Mouse (Mus musculus) bone marrow macrophage, adult 2 months (primary cell): Measurements from ENCODE around the gene Slc6a20a. TPM values are rescaled to one million over a fixed set of nuclear protein-coding genes. Genes with fewer than 3 reads are reported as not detected.

Source experiments
- H3K27ac ChIP-seq: 2 replicates; pipeline ENCODE4 v1.5.1; 2012; ENCODE audit warnings: low read depth, low read length; ENCODE audit not compliant: insufficient read depth
- H3K4me1 ChIP-seq: 2 replicates; pipeline ENCODE4 v1.6.1; 2012; ENCODE audit warnings: low read length; ENCODE audit not compliant: control insufficient read depth, insufficient read depth
- H3K4me3 ChIP-seq: 2 replicates; pipeline ENCODE4 v1.5.1; 2012; ENCODE audit warnings: mild to moderate bottlenecking, low read length, moderate library complexity; ENCODE audit not compliant: insufficient read depth
- CTCF ChIP-seq: IDR thresholded peaks from 2 replicates; pipeline ENCODE4 v1.5.1; 2012; ENCODE audit warnings: low read depth, mild to moderate bottlenecking, low read length, moderate library complexity
- POLR2A ChIP-seq: IDR thresholded peaks from 2 replicates; pipeline ENCODE4 v1.6.1; 2012; ENCODE audit warnings: mild to moderate bottlenecking, low read depth, low read length, borderline replicate concordance
- polyA plus RNA-seq: library from polyadenylated mRNA; stranded (reverse); fragments of >200 nt; gene quantifications from 2 replicates; pipeline ENCODE4 v1.2.4, GENCODE M21; 2012; ENCODE audit not compliant: missing spikeins, insufficient read depth, insufficient read length

The Slc6a20a gene
- polyA plus RNA-seq, 1 experiment, result not detected

- Histone ChIP-seq H3K27ac (no peak overlapping the region), H3K4me1 (peaks cover 5% of the 10 kb centered on the region), H3K4me3 (no peak overlapping the region)
- TF ChIP-seq POLR2A (no peak), CTCF (no peak)
Observed at GRCm38 (mm10) chr9:123595194-123595593, 83.5 kb downstream of the Slc6a20a start.

DNA sequence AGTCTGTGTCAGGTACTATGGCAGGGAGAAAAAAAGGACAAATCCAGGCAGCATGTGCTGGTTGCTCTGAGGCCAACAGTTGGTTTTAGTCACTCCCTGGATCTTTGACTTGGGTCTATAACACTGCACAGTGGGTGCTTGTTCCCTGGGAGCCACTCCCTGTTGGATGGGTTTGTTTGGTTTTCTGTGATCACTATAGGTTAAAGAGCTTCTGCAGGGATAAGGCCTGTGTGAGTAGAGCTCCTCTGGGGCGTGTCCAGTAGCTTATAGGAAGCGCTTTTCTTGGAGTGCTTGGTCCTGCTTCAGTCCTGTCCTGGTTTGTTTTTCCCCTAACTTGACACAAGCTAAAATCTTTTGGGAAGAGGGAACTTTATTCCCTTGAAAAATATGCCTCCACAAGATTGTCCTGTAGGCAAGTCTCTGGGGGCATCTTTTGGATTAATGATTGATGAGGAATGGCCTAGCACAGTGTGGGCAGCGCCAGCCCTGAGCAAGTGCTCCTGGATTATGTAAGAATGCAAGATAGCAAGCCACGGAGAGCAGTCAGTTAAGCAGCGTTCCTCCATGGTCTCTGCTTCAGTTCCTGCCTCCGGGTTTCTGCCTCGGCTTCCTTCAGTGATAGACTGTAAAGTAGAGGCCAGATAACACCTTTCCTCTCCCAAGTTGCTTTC lies 89.3 kb downstream of the Slc6a20a start:
- Histone ChIP-seq H3K4me1 (no peaks in the 10 kb centered on the region), H3K27ac (no peak overlapping the region), H3K4me3 (no peak overlapping the region)
- TF ChIP-seq CTCF, result no peak

Other genes starting within 250 kb of the Slc6a20a start
- gene Limd1, start 200.2 kb downstream of the Slc6a20a start, polyA plus RNA-seq, result 35.2 and 36.1 TPM in 2 replicates
- gene Sacm1l, start 149.1 kb downstream of the Slc6a20a start, polyA plus RNA-seq, result 34.8 and 37.9 TPM in 2 replicates
- gene Slc6a20b, start 46.3 kb downstream of the Slc6a20a start, polyA plus RNA-seq, result 0.12 TPM in 1 of 2 replicates, not detected in the other
- not detected in 2 replicates for gene Ccr9, start 446 bp downstream of the Slc6a20a start, polyA plus RNA-seq
- gene Lztfl1, start 38.8 kb upstream of the Slc6a20a start, polyA plus RNA-seq, result 34.7 and 37.9 TPM in 2 replicates
- gene Cxcr6, start 127.6 kb upstream of the Slc6a20a start, polyA plus RNA-seq, result not detected in 2 replicates
- 15.0 and 16.2 TPM in 2 replicates for gene Fyco1, start 173.0 kb upstream of the Slc6a20a start, polyA plus RNA-seq
- not detected in 2 replicates for gene Xcr1, start 183.1 kb upstream of the Slc6a20a start, polyA plus RNA-seq